Mouse (Mus musculus): ENCODE data around the gene Clcn1. TPM values are rescaled to one million over a fixed set of nuclear protein-coding genes. Genes with fewer than 3 reads are reported as not detected.
A peak's percentile ranks its signal among the peaks of the same experiment; 100 is the strongest.

Gene Clcn1
- polyA plus RNA-seq, 1 experiment from 2014 or later: 1.5 TPM

DNA sequence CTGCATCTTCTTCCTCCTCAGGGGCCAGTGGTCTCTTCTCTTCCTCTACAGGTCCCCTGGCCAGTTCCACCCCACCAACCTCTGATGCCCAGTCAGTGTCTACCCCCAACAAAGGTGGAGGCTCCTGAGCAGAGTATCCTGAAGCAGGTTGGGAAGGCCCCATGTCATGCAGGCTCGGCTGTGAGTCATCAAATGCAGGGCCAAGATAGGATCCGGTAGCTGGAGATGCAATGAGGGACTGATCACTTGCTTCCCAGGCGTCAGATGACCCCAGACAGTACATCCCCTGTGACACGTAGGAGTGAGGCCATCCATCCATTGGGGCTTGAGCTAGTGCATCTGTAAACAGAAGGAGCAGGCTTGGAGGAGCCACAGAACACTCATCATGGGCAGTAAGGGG is 31.8 kb downstream of the Clcn1 start:
- no peak for ATAC-seq (ENCODE audit: low FRiP score, low read depth)
- Histone ChIP-seq H3K36me3 (peaks cover 34% of the 10 kb centered on the region), H3K4me3 (no peak overlapping the region), H3K27ac (replicated peaks) (no peak overlapping the region), H3K4me2 (no peak overlapping the region), H3K27me3 (no peaks in the 10 kb centered on the region), H3K9ac (no peak overlapping the region), H3K9me3 (no peaks in the 10 kb centered on the region), H3K4me1 (replicated peaks) (peaks cover 12% of the 10 kb centered on the region)
- WGBS: 90% methylated on average over 4 of the region's 4 CpGs

DNA sequence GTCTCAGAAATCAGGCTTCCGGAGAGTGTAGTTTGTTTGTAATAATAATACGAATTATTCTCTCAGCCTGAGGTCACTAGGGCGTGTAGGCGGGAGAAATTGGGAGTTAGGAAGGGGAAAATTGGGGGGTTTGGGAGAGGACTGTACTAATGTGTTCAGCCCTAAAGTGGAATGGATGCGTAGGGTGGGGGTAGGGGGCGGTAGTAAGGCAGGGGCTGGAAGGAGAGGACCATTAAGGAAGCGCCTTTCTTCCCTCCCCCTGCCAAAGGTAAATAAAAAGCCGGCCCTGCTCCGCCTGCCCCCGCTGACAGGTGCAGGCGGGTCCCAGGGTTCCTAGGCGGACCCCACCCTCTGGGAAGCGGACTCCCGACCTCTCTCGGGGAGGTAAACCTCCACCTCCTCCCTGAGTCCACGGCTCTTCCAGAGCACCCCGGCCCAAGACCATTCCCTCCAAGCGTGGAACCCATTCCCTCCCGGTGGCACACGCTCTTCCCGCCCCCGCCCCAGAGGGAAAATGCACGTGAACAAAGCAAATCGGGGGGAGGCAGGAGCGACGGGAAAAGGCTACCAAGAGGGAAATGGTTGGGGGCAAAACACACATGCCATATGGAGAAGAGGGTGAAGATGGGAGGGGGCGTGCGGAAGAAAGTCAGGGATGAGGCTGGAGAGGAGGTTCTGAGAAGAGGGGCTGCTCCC is 37.0 kb downstream of the Clcn1 start:
- peak overlapping the region; percentile 63 for H3K9ac ChIP-seq
- H3K27ac ChIP-seq (replicated peaks): peak overlapping the region; percentile 90
- WGBS: under 1% methylated on average over 28 of the region's 28 CpGs
- peak overlapping the region; percentile 79 for H3K4me2 ChIP-seq
- ATAC-seq (ENCODE audit: low FRiP score, low read depth): peak; percentile 48
- peaks cover 22% of the 10 kb centered on the region for H3K4me1 ChIP-seq (replicated peaks)
- no peaks in the 10 kb centered on the region for H3K27me3 ChIP-seq
- H3K9me3 ChIP-seq: no peaks in the 10 kb centered on the region
- peak overlapping the region; percentile 66 for H3K4me3 ChIP-seq
- H3K36me3 ChIP-seq: 0 out of 2 replicates have a peak, but pooled peaks cover 5% of the 10 kb centered on the region

DNA sequence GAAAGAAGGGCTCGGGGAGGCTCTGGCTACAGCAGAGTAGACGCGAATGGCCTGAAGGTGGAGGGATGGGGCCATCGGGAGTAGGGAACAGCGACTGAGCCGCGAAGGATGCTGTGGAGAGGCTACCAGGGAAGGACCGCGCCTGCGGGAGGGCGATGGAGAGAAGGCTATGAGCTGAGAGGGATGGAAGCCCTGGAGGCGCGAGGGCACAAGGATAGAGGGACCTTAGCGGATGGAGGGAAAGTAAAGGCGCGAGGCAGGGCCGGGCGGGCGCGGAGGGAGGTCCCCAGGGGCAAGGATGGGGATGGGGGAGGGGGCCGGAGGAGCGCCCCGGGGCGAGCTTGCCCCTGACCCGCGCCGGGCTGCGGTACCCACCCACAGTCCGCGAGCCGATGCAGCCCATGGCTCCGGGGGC is 37.6 kb downstream of the Clcn1 start:
- Histone ChIP-seq H3K36me3 (0 out of 2 replicates have a peak, but pooled peaks cover 5% of the 10 kb centered on the region), H3K4me3 (peak overlapping the region; percentile 66), H3K27ac (replicated peaks) (peak overlapping the region; percentile 90), H3K9ac (peak overlapping the region; percentile 63), H3K4me2 (peak overlapping the region; percentile 79), H3K4me1 (replicated peaks) (peaks cover 22% of the 10 kb centered on the region), H3K9me3 (no peaks in the 10 kb centered on the region), H3K27me3 (no peaks in the 10 kb centered on the region)
- peak; percentile 76 for ATAC-seq (ENCODE audit: low FRiP score, low read depth)
- under 1% methylated on average over 29 of the region's 32 CpGs for WGBS

DNA sequence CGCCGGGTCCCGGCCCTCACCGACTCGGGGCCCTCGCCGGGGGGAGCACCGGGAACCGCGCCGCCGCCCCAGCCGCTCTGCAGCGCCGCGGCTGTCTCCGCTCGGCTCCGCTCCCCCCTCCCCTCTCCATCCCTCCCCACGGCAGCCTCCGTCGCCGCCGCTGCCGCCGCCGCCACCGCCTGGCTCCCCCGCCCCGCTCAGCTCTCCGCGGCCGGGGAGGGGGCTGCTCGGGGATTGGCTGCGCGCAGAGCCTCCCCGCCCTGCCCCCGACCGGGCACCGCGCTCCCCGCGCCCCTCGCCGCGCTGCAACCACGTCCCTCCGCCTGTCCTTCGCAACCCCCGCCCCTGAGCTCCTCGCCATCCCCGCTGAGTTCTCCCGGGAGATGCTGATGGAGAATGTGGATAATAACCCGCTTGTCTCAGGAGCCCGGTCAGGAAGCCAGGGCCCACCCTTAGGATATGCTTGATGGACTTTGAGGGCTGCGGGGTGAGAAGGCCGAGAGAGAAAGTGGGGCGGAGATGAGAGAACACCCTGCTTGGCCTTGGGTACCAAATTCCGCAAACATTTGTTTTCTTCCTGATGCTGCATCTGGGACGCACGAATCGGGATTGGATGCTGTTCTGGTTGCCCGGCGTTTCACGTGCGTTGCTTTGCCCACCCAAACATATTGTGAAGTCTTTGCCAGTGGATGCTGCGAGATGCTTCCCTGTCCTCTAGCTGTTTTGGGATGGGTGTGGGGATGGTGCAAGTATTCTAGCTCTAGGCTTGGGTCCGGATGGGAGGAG is 38.2 kb downstream of the Clcn1 start, which contains the start of gene Fam131b:
TSS of gene Fam131b (minus strand) at position 162 of the 786 bp plus-strand sequence.
- WGBS: 2% methylated on average over 31 of the region's 68 CpGs
- ATAC-seq (ENCODE audit: low FRiP score, low read depth): peak; percentile 91
- peak within 1 kb of the TSS; percentile 79 for H3K4me2 ChIP-seq

DNA sequence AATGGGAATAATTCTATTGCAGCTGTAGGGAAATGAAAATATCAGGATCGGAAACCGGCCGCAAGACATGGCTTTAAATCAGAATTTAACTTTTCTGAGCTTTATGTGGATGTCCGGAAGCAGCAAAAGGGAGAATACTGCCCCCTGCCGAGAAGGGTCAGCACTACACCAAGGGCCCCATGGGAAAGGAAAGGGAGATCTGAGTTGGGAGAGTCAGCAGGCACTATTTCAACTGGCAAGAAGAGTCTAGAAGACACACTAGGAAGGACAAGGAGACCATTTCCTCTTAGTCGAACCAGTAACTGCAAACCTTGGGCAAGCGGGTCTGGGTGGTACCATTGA is 38.8 kb downstream of the Clcn1 start:
- Histone ChIP-seq H3K4me1 (replicated peaks) (peaks cover 22% of the 10 kb centered on the region), H3K27ac (replicated peaks) (peak overlapping the region; percentile 90), H3K9me3 (no peaks in the 10 kb centered on the region), H3K4me2 (peak overlapping the region; percentile 79), H3K27me3 (no peaks in the 10 kb centered on the region), H3K4me3 (peak overlapping the region; percentile 66), H3K36me3 (0 out of 2 replicates have a peak, but pooled peaks cover 5% of the 10 kb centered on the region), H3K9ac (peak overlapping the region; percentile 63)
- no peak for ATAC-seq (ENCODE audit: low FRiP score, low read depth)
- WGBS: 2% methylated on average over 7 of the region's 7 CpGs

More for the DNA sequence above, 38.2 kb downstream of the Clcn1 start, which contains the start of gene Fam131b:
- Histone ChIP-seq H3K27ac (replicated peaks) (peak within 1 kb of the TSS; percentile 90), H3K9ac (peak within 1 kb of the TSS; percentile 63), H3K4me1 (replicated peaks) (peaks cover 22% of the 10 kb centered on the region), H3K36me3 (0 out of 2 replicates have a peak, but pooled peaks cover 5% of the 10 kb centered on the region), H3K9me3 (no peaks in the 10 kb centered on the region), H3K4me3 (peak within 1 kb of the TSS; percentile 66), H3K27me3 (no peaks in the 10 kb centered on the region)

DNA sequence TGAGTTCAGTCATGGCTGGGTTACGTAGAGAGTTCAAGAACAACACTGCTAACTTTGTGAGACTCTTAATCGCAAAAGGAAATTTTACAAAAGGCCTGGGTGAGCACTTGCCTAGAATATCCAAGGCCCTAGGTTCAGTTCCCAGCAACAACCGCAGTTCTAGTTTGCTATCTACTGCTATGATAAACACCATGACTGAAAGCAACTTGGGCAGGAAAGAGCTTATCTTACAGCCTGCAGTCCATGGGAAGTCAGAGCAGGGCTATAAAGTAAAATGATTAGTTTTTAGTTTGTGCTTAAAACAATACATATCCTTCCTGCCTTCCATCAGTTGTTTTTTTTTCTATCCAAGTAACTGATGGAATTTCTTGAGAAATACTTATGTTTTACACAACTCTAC is 40.0 kb downstream of the Clcn1 start:
- Histone ChIP-seq H3K27me3 (no peaks in the 10 kb centered on the region), H3K4me2 (no peak overlapping the region), H3K27ac (replicated peaks) (no peak overlapping the region), H3K4me1 (replicated peaks) (peaks cover 22% of the 10 kb centered on the region), H3K36me3 (no peaks in the 10 kb centered on the region), H3K4me3 (no peak overlapping the region), H3K9ac (no peak overlapping the region), H3K9me3 (no peaks in the 10 kb centered on the region)
- WGBS: 94% methylated on average over 3 of the region's 3 CpGs
- ATAC-seq (ENCODE audit: low FRiP score, low read depth): no peak

DNA sequence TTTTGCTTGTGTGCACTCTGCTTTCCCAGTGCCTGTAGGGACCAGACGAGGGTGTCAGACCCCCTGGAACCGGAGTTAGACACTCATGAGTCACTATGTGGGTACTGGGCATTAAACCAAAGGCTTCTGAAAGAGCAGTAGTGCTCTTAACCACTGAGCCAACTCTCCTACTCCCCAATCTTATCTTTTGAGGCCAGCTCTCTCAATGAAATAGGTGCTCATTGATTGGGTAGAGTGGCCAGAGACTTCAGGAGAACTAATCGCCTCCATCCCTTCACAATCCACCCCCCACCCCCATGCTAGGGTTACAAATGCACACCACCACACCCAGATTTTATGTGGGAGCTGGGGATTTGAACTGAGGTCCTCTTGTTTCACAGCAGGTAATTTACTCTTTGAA is 42.3 kb downstream of the Clcn1 start:
- no peak overlapping the region for H3K9ac ChIP-seq
- no peaks in the 10 kb centered on the region for H3K9me3 ChIP-seq
- 82% methylated on average over 3 of the region's 3 CpGs for WGBS
- peaks cover 7% of the 10 kb centered on the region; the same call in 1 of the 2 replicates for H3K4me1 ChIP-seq (replicated peaks)
- no peaks in the 10 kb centered on the region for H3K36me3 ChIP-seq
- no peak overlapping the region for H3K4me2 ChIP-seq
- no peak overlapping the region for H3K4me3 ChIP-seq
- no peak overlapping the region for H3K27ac ChIP-seq (replicated peaks)
- H3K27me3 ChIP-seq: no peaks in the 10 kb centered on the region
- ATAC-seq (ENCODE audit: low FRiP score, low read depth): no peak

DNA sequence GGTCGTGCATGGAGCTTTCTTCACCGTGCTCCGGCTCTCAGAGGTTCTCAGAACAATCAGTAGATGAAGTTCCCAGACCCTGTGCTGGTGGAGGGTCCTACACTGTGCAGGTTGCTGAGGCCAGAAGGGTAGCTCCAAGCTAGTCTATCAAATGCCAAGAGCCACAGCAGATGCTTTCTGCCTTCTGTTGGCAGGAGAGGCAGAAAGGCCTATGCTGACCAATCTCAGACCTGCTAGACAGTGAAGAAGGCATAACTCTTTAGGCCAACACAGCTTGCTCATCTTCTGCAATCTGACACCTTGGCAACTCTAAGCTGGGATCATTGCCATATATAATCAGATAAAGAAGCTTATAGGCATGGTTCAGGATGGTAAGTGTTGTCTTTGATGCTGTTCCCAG is 43.7 kb downstream of the Clcn1 start:
- ATAC-seq (ENCODE audit: low FRiP score, low read depth): 0 out of 2 replicates have a peak, but pooled peaks have one; percentile 21
- 80% methylated on average over 3 of the region's 3 CpGs for WGBS
- H3K36me3 ChIP-seq: no peaks in the 10 kb centered on the region

DNA sequence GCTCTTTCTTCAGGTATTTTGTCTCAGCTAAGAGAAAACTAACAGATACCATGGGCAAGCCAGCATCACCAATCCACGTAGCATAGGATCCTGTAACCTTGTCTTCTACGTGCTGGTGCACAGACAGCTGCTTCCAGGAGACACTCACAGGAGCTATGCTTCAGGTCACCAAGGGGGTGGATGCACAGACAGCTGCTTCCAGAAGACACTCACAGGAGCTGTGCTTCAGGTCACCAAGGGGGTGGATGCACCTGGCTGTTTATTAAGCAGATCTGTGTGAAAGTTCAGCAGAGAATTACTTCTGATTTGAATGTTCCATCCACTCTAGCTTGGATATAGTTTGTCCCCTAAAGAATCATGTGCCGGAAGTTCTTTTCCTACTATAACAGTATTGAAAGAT is 44.5 kb downstream of the Clcn1 start:
- H3K4me2 ChIP-seq: no peak overlapping the region
- H3K4me1 ChIP-seq (replicated peaks): no peaks in the 10 kb centered on the region
- no peak overlapping the region for H3K27ac ChIP-seq (replicated peaks)
- no peaks in the 10 kb centered on the region for H3K27me3 ChIP-seq
- no peak for ATAC-seq (ENCODE audit: low FRiP score, low read depth)
- no peak overlapping the region for H3K9ac ChIP-seq
- H3K36me3 ChIP-seq: no peaks in the 10 kb centered on the region
- H3K4me3 ChIP-seq: no peak overlapping the region
- WGBS: 97% methylated on average over 3 of the region's 3 CpGs
- no peaks in the 10 kb centered on the region for H3K9me3 ChIP-seq

More for the DNA sequence above, 43.7 kb downstream of the Clcn1 start:
- Histone ChIP-seq H3K4me3 (no peak overlapping the region), H3K27ac (replicated peaks) (no peak overlapping the region), H3K27me3 (no peaks in the 10 kb centered on the region), H3K4me2 (no peak overlapping the region), H3K9me3 (no peaks in the 10 kb centered on the region), H3K9ac (no peak overlapping the region), H3K4me1 (replicated peaks) (peaks cover 3% of the 10 kb centered on the region; the same call in 1 of the 2 replicates)

DNA sequence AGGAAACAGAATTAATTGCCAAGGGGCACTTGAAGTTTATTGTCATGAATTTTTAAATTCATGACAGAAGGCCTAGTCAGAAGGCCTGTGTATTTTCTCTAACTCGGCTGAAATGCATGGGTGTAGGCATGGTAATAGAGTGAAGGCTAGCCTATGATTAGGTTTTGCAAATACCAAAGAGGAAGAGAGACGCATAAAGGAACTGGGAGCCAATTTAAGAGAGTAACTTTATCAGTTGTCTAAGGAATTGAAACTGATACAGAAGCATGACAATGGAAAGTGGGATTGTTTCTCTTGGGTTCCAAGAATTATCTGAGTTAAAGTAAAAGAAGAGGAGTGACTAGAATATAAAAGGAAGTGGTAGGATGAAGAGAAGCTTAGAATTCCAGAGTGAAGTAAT is 52.7 kb downstream of the Clcn1 start:
- 86% methylated on average over 2 of the region's 2 CpGs for WGBS
- no peak overlapping the region for H3K4me2 ChIP-seq
- no peaks in the 10 kb centered on the region for H3K9me3 ChIP-seq
- no peaks in the 10 kb centered on the region for H3K4me1 ChIP-seq (replicated peaks)
- H3K36me3 ChIP-seq: no peaks in the 10 kb centered on the region
- no peaks in the 10 kb centered on the region for H3K27me3 ChIP-seq
- no peak overlapping the region for H3K27ac ChIP-seq (replicated peaks)
- H3K9ac ChIP-seq: no peak overlapping the region
- no peak overlapping the region for H3K4me3 ChIP-seq
- ATAC-seq (ENCODE audit: low FRiP score, low read depth): no peak

DNA sequence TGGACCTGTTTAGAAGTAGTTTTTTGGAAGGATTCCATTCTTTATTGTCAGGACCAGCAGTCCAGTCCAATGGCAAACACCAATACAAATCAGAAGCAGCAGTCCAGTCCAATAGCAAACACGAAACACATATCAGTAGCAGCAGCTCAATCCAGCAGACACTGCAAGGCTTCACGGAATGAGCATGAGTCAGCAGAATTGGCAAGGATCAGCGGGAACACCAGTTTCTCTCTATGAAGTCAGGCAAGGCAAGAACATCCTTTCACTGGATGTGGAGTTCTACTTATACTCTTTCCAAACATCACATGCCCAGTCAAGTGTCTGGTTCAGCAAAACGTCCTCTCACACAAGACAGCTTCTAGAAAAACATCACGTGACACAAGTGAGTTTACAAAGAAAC is 53.5 kb downstream of the Clcn1 start:
- WGBS: 80% methylated on average over 5 of the region's 5 CpGs
- Histone ChIP-seq H3K4me3 (no peak overlapping the region), H3K36me3 (no peaks in the 10 kb centered on the region), H3K9ac (no peak overlapping the region), H3K27me3 (no peaks in the 10 kb centered on the region), H3K4me1 (replicated peaks) (no peaks in the 10 kb centered on the region), H3K27ac (replicated peaks) (no peak overlapping the region), H3K9me3 (no peaks in the 10 kb centered on the region), H3K4me2 (no peak overlapping the region)
- no peak for ATAC-seq (ENCODE audit: low FRiP score, low read depth)

DNA sequence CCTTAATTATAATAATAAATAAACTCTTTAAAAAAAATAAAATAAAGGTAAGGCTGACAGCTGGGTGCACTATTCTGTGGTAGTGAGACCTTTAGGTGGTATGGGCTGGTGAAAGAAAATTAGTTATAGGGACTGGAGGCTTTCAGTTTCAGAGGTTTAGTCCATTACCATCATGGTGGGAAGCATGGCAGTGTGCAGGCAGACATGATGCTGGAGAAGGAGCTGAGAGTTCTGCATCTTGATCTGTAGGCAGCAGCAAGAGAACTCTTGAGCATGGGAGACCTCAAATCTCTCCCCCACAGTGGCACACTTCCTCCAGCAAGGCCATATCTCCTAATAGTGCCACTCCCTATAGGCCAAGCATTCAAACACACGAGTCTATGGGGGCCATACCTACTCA is 55.7 kb downstream of the Clcn1 start:
- H3K9ac ChIP-seq: no peak overlapping the region
- ATAC-seq (ENCODE audit: low FRiP score, low read depth): no peak
- H3K27ac ChIP-seq (replicated peaks): no peak overlapping the region
- H3K4me2 ChIP-seq: no peak overlapping the region
- H3K27me3 ChIP-seq: no peaks in the 10 kb centered on the region
- no peak overlapping the region for H3K4me3 ChIP-seq
- 78% methylated on average over 1 of the region's 1 CpGs for WGBS
- no peaks in the 10 kb centered on the region for H3K36me3 ChIP-seq
- no peaks in the 10 kb centered on the region for H3K4me1 ChIP-seq (replicated peaks)
- no peaks in the 10 kb centered on the region for H3K9me3 ChIP-seq
